Mouse (Mus musculus) heart, postnatal 36 days (tissue): ENCODE measurements around the gene Ntf5. TPM values are rescaled to one million over a fixed set of nuclear protein-coding genes. Genes with fewer than 3 reads are reported as not detected.

Experiments
- DNase-seq, 2 experiments: peaks; one replicate each; pipeline ENCODE4 v3.0.0; 2021 to 2022
- intact Hi-C: fragments of 180-260 bp; cut with DNase I; formaldehyde crosslinking; loops from one replicate; pipeline ENCODE4 v1.15.1; 2025
- total RNA-seq, 2 experiments: library from RNA; stranded (reverse); gene quantifications; 2 replicates each; pipeline ENCODE4 v1.2.3; 2021

The Ntf5 gene
- total RNA-seq, 2 experiments from 2014 or later = 0.30 TPM; not detected in 1

- intact Hi-C loops = loop anchor here (2.0 to 5.0 kb wide), 2 partner anchors 27 to 37 kb away; partner anchors contain the start of gene Snrnp70
- DNase-seq = no peak
Measured at GRCm38 (mm10) chr7:45433835-45434202, 20.3 kb downstream of the Ntf5 start.

DNA sequence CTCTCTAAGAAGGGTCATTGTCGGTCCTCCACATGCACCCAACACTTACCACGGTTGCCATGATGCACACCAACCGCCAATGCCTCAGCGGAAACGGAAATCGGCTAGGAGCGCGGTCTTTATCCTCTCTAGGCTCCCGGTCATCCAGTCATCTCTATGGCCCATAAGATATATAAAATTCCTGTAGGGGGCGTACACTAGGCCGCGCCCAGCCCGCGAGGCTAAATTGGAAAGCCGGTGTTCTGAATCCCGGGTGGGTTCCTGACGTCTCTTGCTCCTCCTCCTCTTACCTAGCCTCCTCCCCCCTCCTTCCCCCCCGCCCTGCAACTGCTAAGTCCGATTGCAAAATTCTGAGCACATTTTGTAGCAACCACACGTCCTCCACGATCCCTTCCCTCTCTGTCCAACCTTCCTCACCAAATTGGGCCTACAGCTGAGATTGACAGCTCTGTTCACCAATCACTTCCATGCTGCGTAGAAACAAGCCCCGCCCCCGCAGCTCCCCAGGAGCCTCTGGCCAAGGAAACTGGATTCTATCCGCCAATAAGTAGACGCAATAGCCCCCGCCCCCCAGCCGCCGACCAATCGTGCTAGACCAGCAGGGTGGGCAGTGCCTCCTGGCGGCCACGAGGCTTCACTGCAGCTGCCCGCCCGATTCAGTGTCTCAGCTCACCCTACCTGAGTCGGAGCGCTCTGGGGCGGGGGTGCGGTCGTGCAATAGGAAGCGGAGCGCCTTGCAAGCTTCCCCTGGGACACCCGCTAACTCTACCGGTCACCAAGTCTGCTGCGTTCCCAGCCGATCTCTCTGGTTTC, 20.9 kb downstream of the Ntf5 start, which contains the start of gene Gys1:
Gene Gys1 (plus strand): TSS at position 642 of the 813 bp plus-strand sequence.
- intact Hi-C loops = loop anchor here (5.0 kb wide), 1 partner anchor 37 kb away; the partner anchor contains the start of gene Snrnp70
- DNase-seq = peak; percentile 99 to 100

- no peak for DNase-seq
- intact Hi-C loops = no loop called here
Measured at GRCm38 (mm10) chr7:45435038-45435437, 21.5 kb downstream of the Ntf5 start.

DNA sequence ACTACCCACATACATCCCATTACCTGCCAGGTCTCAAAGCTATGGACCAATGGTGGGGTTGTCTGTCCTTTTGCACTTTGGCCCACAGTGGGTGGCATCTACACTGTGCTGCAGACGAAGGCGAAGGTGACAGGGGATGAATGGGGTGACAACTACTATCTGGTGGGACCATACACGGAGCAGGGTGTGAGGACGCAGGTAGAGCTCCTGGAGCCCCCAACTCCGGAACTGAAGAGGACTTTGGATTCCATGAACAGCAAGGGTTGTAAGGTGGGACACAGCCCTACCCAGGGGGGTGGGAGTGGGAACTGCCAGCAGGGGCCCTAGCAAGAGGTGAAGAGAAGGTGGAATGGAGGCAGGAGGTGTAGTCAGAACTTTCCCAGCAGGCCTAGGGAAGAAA, 22.9 kb downstream of the Ntf5 start:
- no peak for DNase-seq
- intact Hi-C loops = no loop called here

DNA sequence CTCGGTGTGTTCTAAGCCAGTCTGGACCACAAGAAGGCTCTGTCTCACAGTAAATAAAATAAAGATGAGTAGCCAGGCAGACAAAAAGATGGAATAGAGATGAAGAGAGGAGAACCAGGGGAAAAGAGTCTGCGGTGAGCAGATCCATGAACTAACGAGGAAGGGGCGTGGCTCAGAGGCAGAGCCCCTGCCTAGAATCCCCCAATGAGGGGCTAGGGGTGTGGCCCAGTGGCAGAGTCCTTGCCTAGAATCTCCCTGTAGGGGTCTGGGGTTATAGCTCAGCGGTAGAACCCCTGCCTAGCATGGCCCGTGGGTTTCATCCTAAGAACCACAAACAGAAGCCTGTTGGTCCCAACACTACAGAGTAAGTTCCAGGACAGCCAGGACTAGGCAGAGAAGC, 23.6 kb downstream of the Ntf5 start:
- intact Hi-C loops = no loop called here
- no peak for DNase-seq

- no peak for DNase-seq
- intact Hi-C loops = no loop called here
Measured at GRCm38 (mm10) chr7:45437521-45438276, 24.2 kb downstream of the Ntf5 start, which contains the start of gene Ruvbl2. TSS of gene Ruvbl2 (minus strand) at chr7:45438096.

- DNase-seq = no peak
- intact Hi-C loops = no loop called here
Measured at GRCm38 (mm10) chr7:45443526-45444420, 30.3 kb downstream of the Ntf5 start.

DNA sequence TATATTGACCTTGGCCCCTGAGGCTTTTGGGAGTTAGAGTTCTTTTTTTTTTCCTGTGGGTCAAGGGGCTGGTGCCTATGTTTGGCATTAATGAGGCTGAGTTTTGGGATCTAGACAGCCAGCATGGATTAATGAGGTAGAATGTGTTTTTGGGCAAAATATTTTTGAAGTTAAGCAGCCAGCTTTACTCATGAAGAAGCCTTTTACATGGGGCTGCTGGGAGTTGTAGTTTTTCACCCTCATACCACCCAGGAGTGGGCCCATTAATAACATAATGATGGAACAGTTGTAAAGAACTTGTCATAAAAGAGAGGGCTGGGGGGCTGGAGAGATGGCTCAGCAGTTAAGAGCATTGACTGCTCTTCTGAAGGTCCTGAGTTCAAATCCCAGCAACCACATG, 33.1 kb downstream of the Ntf5 start:
- no peak for DNase-seq
- intact Hi-C loops = no loop called here

- DNase-seq = no peak
- intact Hi-C loops = no loop called here
Measured at GRCm38 (mm10) chr7:45447325-45447990, 34.0 kb downstream of the Ntf5 start.

GRCm38 (mm10) chr7:45449974-45450373, 36.5 kb downstream of the Ntf5 start:
- intact Hi-C loops = loop anchor here (2.0 kb wide), 1 partner anchor 111 kb away; no protein-coding TSS in a partner anchor
- no peak for DNase-seq

- DNase-seq = peak; percentile 83 to 89
Measured at GRCm38 (mm10) chr7:45451344-45451982, 38.0 kb downstream of the Ntf5 start.

DNA sequence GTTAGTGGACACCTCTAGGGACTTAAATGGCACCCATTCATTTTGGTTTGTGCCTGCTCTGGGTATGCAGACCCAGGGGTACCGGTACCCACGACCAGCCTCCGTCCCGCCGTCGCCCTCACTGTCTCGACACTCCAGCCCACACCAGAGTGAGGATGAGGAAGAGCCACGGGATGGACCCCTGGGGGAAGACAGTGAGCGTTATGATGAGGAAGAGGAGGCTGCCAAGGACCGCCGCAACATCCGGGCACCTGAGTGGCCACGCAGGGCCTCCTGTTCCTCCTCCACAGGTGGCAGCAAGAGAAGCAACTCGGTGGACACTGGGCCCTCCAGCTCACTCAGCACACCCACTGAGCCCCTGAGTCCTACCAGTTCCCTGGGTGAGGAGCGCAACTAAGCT, 41.5 kb downstream of the Ntf5 start:
- intact Hi-C loops = no loop called here
- DNase-seq = no peak

More at GRCm38 (mm10) chr7:45451344-45451982, 38.0 kb downstream of the Ntf5 start:
- intact Hi-C loops = loop anchor here (2.0 kb wide), 1 partner anchor 109 kb away; no protein-coding TSS in a partner anchor

- DNase-seq = no peak
- intact Hi-C loops = no loop called here
Measured at GRCm38 (mm10) chr7:45455932-45456696, 42.6 kb downstream of the Ntf5 start.

GRCm38 (mm10) chr7:45456721-45457203, 43.3 kb downstream of the Ntf5 start:
- intact Hi-C loops = no loop called here
- DNase-seq = no peak

DNA sequence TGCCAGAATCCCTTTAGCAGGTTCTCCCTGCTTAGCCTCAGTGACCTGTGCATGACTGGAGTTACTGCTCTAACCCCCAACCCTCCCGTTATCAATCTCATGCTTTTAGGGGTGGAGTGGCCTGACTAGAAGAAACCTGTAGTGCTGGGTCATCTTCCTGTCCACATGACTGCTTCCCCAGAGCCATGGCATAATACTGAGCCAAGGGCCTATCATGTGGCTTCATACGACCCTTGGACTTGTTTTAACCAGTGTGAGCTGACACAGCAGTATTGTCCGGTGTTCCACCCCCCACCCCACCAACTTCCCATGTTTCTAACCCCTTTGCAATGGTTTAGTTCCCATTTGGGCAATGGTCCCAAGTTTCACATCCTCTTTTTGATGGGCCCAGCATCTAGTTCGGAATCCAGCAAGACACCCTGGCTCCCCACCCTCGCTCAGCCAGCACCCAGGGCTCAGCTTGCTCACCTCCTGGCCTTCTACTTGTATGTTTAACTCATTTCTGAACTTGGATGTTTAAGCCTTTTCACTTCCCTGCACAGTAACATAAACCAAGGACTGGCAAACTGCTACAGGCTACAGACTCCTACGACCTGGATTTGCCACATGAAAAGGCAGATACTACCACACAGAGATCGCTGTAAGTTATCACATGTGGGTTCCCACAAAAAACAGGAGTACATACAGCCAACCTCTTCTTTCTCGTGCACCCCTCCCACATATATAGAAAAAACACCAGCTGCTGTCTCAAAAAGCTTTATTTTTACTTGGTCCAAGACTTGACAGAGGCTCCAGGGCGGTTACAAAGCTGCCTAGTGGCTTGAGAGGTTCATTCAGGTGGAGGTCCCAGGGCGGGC, 43.9 kb downstream of the Ntf5 start:
- intact Hi-C loops = no loop called here

GRCm38 (mm10) chr7:45458748-45459563, 45.5 kb downstream of the Ntf5 start:
- intact Hi-C loops = no loop called here
- peak; percentile 81 to 86 for DNase-seq

More for the DNA sequence above, 43.9 kb downstream of the Ntf5 start:
- no peak for DNase-seq
